Mouse (Mus musculus): Measurements from ENCODE around the gene Cox19.

- TF ChIP-seq CTCF (IDR thresholded peaks at IDR 0.05; ENCODE audit: extremely low read depth, insufficient read depth, low read length), result no peak
- no peak for TF ChIP-seq POLR2A (IDR thresholded peaks at IDR 0.05; ENCODE audit: extremely low read depth, insufficient read depth, low read length)
These were observed 15.6 kb downstream of the Cox19 start for GRCm38 (mm10) chr5:139335634-139336033.
